Mouse (Mus musculus) CD4-positive helper T cell, adult 2 months (primary cell): ENCODE measurements at regions not wholly inside any gene's neighbourhood (a gene's known extent, or its start where the extent isn't known, plus 50 kb on each side); places are given as distances from the start of the nearest gene placed in this dataset.

Experiments
- DNase-seq: peaks from one replicate; pipeline ENCODE4 v3.0.0-alpha.2; 2012; ENCODE audit warnings: low read depth, missing footprints, low spot score

- DNase-seq, result no peak
Observed at GRCm38 (mm10) chr5:105974576-105975177, 98.3 kb downstream of the Zfp326 start.
